Mouse (Mus musculus) megakaryocyte, embryonic 14.5 days (primary cell): ENCODE data around the gene Aldh3a2. TPM values are rescaled to one million over a fixed set of nuclear protein-coding genes. Genes with fewer than 3 reads are reported as not detected.

Experiments used
- H3K27me3 ChIP-seq: replicated peaks from 2 replicates; pipeline ENCODE3; 2012; ENCODE audit warnings: inconsistent platforms
- H3K36me3 ChIP-seq: replicated peaks from 2 replicates; pipeline ENCODE3; 2012; ENCODE audit warnings: low read length, inconsistent platforms, mixed read lengths
- H3K4me1 ChIP-seq: 2 replicates; pipeline ENCODE4 v1.6.1; 2012; ENCODE audit warnings: inconsistent platforms
- H3K4me3 ChIP-seq: replicated peaks from 2 replicates; pipeline ENCODE3; 2012; ENCODE audit warnings: moderate library complexity, mild to moderate bottlenecking, inconsistent platforms
- H3K9me3 ChIP-seq: 2 replicates; pipeline ENCODE4 v1.6.1; 2012; ENCODE audit warnings: inconsistent platforms
- FLI1 ChIP-seq: IDR thresholded peaks from 2 replicates; pipeline ENCODE4 v1.6.1; 2012; ENCODE audit warnings: low read length, inconsistent platforms, mixed read lengths
- GATA1 ChIP-seq: IDR thresholded peaks from 3 replicates; pipeline ENCODE4 v1.6.1; 2012; ENCODE audit warnings: mixed read lengths, low read length, inconsistent platforms, borderline replicate concordance
- polyA plus RNA-seq: library from polyadenylated mRNA; stranded (reverse); fragments of >175 nt; gene quantifications from 2 replicates; pipeline ENCODE4 v1.2.3, GENCODE M21; 2012; ENCODE audit warnings: low replicate concordance; ENCODE audit not compliant: insufficient read depth

Gene Aldh3a2
- polyA plus RNA-seq, 1 experiment: 4.0 TPM

- H3K4me3 ChIP-seq: no peak overlapping the region
- H3K4me1 ChIP-seq: no peaks in the 10 kb centered on the region
- H3K27me3 ChIP-seq: no peaks in the 10 kb centered on the region
- H3K9me3 ChIP-seq: peaks cover 4% of the 10 kb centered on the region
- TF ChIP-seq GATA1 (no peak), FLI1 (no peak)
- H3K36me3 ChIP-seq: peaks cover 93% of the 10 kb centered on the region
Measured at GRCm38 (mm10) chr11:61251741-61252140, 15.5 kb downstream of the Aldh3a2 start.

GRCm38 (mm10) chr11:61244406-61244805, 22.9 kb downstream of the Aldh3a2 start:
- H3K4me1 ChIP-seq: peaks cover 3% of the 10 kb centered on the region; the same call in 1 of the 2 replicates
- H3K36me3 ChIP-seq: peaks cover 55% of the 10 kb centered on the region
- peaks cover 14% of the 10 kb centered on the region for H3K9me3 ChIP-seq
- H3K4me3 ChIP-seq: no peak overlapping the region
- TF ChIP-seq GATA1: no peak
- no peak for TF ChIP-seq FLI1
- peaks cover 4% of the 10 kb centered on the region for H3K27me3 ChIP-seq

DNA sequence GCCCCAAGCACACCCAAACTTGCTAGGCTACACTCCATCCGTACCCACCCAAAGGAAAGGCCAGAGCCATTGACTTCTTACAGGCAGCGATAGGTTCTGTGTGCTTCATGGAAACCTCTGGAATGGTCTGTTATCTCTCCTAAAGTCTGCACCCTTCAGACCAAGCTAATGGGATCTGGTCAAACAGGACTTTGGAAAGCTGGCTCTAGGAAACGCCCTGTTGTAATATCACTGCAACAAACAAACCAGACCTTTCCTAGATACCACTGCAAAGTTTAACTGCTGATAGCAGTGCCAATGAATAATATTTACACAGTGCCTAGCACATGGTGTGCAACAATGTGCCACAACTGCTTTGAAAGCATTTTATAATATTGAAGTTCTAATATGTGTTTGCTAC, 31.2 kb downstream of the Aldh3a2 start:
- H3K27me3 ChIP-seq: peaks cover 57% of the 10 kb centered on the region
- H3K4me3 ChIP-seq: no peak overlapping the region
- peaks cover 13% of the 10 kb centered on the region for H3K9me3 ChIP-seq
- H3K36me3 ChIP-seq: no peaks in the 10 kb centered on the region
- no peak for TF ChIP-seq FLI1
- TF ChIP-seq GATA1: no peak
- H3K4me1 ChIP-seq: peaks cover 7% of the 10 kb centered on the region

DNA sequence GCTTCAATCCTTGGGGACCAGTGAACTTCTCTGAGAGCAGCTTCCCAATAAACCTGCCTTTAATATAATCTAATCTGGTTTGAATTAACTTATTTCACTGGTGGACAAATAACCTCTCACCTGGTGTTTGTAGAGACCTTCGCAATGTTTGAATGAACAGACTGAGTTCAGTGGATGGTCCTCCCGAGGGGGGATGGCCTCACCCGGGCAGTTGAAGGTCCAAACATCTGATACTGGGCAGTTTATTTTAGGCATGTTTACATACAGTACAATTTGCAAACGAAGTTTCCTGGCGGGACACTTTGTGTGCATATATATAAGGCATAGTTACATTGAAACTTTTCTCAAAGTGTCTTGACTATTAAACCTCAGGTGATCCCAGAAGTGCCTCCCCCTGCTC, 33.1 kb downstream of the Aldh3a2 start:
- Histone ChIP-seq H3K9me3 (no peaks in the 10 kb centered on the region), H3K4me1 (peaks cover 6% of the 10 kb centered on the region), H3K27me3 (peaks cover 60% of the 10 kb centered on the region), H3K4me3 (no peak overlapping the region), H3K36me3 (no peaks in the 10 kb centered on the region)
- TF ChIP-seq FLI1: no peak
- no peak for TF ChIP-seq GATA1

DNA sequence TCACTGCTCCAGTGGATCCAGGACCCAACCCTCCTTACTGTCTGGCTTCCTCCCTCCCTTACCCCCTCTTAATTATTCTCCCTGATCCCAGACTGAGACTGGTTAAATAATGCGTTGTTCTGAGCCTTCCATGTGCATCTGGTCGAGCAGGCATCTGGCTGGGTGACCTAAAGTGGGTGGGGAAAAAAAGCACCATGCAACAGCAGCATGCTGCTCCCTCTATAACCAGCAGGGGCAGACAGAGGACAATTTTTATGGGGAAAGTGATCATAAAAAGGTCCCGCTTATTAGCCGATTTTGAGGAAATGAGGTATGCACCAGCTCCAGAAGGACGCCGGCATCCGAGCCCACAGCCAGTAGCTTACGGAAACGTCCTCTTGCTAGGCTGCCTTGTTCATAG, 35.9 kb downstream of the Aldh3a2 start:
- Histone ChIP-seq H3K4me3 (no peak overlapping the region), H3K4me1 (peaks cover 18% of the 10 kb centered on the region)
- no peak for TF ChIP-seq FLI1
- no peak for TF ChIP-seq GATA1

GRCm38 (mm10) chr11:61228406-61228805, 38.9 kb downstream of the Aldh3a2 start:
- H3K9me3 ChIP-seq: no peaks in the 10 kb centered on the region
- peaks cover 64% of the 10 kb centered on the region for H3K27me3 ChIP-seq
- H3K4me1 ChIP-seq: peaks cover 22% of the 10 kb centered on the region
- no peak overlapping the region for H3K4me3 ChIP-seq
- TF ChIP-seq GATA1 (no peak), FLI1 (no peak)
- no peaks in the 10 kb centered on the region for H3K36me3 ChIP-seq

More for the DNA sequence above, 35.9 kb downstream of the Aldh3a2 start:
- Histone ChIP-seq H3K9me3 (no peaks in the 10 kb centered on the region), H3K36me3 (no peaks in the 10 kb centered on the region), H3K27me3 (peaks cover 60% of the 10 kb centered on the region)

- Histone ChIP-seq H3K27me3 (peaks cover 59% of the 10 kb centered on the region), H3K9me3 (no peaks in the 10 kb centered on the region), H3K4me1 (peaks cover 22% of the 10 kb centered on the region), H3K36me3 (no peaks in the 10 kb centered on the region), H3K4me3 (no peak overlapping the region)
- TF ChIP-seq FLI1: no peak
- TF ChIP-seq GATA1: no peak
Measured at GRCm38 (mm10) chr11:61227816-61228215, 39.4 kb downstream of the Aldh3a2 start.

DNA sequence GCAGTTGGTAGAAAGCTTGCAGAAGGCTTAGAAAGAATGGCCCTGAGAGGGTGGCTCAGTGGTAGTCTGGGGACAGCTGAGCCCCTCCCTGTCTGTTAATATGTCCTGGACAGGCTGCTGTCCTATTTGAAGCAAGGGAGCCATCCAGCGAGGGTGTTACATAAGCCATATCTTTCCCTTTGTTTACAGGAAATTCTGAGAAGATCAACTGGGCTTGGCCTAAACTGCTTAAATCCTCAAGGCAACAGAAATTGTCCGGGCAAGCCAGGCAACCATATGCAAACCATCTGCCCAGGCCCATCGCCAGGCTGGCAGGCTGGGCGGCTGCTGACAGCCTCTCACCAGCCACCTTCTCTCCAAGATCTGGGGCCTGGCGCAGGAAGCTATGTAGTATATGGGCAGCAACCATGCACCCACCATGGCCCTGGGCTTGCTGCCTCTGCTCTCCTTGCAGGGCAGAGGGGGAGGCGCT, 41.3 kb downstream of the Aldh3a2 start:
- H3K9me3 ChIP-seq: no peaks in the 10 kb centered on the region
- H3K4me1 ChIP-seq: peaks cover 16% of the 10 kb centered on the region
- H3K36me3 ChIP-seq: no peaks in the 10 kb centered on the region
- no peak overlapping the region for H3K4me3 ChIP-seq
- no peak for TF ChIP-seq FLI1
- TF ChIP-seq GATA1: no peak
- peaks cover 54% of the 10 kb centered on the region for H3K27me3 ChIP-seq

DNA sequence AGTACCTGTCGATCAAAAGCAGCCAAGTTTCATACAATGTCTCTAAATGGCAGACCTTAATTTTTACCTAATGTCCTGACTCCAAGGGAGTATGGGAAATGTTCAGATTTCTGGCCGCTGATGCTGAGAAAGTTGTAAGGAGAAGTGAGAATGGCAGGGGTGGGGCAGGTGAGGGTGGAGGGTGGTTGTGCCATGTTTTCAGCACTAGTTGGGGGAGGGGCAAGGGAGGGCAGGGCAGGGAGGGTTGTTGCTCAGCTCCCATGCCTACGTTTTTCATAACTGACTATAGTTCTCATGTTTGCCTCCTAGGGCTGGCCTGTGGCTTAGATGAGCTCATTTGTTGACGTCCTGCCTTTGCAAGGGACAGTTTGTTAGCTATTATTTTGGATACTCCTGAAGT, 41.8 kb downstream of the Aldh3a2 start:
- Histone ChIP-seq H3K4me1 (peaks cover 16% of the 10 kb centered on the region), H3K9me3 (no peaks in the 10 kb centered on the region), H3K4me3 (no peak overlapping the region), H3K27me3 (peaks cover 58% of the 10 kb centered on the region), H3K36me3 (no peaks in the 10 kb centered on the region)
- no peak for TF ChIP-seq GATA1
- no peak for TF ChIP-seq FLI1

DNA sequence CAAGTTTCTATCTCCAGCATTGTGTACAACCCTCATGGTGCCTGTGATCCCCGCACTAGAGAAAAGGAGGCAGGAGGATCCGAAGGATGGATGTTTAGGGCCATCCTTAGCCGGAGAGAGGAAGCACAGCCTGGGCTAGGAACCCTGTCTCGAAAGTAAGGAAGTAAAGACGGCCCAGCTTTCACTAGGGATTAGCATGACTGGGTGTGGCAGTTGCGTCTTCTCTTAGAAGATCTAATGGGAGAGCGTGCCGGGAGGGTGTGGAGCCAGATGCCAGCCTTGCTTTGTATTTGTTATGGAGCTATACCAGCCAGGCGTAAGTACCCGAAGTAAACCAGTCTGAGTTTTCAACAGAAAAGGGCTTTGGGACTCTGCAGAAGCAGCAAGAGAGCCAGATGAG, 42.4 kb downstream of the Aldh3a2 start:
- TF ChIP-seq FLI1 (no peak), GATA1 (no peak)
- Histone ChIP-seq H3K27me3 (peaks cover 56% of the 10 kb centered on the region), H3K4me3 (no peak overlapping the region), H3K4me1 (peaks cover 16% of the 10 kb centered on the region), H3K9me3 (no peaks in the 10 kb centered on the region), H3K36me3 (no peaks in the 10 kb centered on the region)
